Mouse (Mus musculus): ENCODE data around the gene Cdk19. TPM values are rescaled to one million over a fixed set of nuclear protein-coding genes. Genes with fewer than 3 reads are reported as not detected.
"Not testable (repeated sequence)": the region's sequence is repeated elsewhere in the genome, so short reads cannot be mapped to it uniquely, and the experiment has no call there.

Cdk19 gene
- total and polyA plus RNA-seq, 3 experiments = 5.8 to 12.7 (median 8.7) TPM

DNA sequence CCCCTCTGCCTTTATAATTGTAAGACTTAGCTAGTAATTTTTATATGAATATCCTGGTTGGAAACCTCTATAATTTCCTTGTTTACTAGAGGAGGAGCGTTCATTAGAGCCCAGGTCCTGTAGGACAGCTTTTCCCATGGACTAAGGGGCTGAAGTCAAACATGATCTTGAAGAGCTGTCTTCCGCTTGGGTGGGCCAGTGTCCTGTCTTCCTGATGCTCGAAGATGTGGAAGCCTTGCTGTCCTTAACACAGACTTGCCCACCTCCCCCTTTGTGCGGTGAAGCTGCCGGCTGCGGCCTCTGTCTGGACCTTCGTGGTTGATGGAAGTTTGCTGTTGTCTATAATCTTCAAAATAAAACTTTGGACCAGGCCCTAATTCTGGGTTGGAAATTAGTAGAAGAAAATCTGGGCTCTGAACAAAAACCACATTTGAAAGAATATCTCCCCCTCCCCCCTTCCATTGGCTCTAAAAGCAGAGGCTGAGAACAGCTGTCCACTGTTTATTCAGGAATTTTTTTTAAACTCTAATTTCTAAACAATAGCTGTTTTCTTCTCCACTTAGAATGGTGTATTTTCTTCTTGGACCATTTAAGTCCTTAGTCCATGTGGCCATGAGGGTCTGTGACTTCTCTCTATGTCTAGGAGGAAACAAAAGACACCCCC is 184.1 kb downstream of the Cdk19 start:
- DNase-seq = no peak

DNA sequence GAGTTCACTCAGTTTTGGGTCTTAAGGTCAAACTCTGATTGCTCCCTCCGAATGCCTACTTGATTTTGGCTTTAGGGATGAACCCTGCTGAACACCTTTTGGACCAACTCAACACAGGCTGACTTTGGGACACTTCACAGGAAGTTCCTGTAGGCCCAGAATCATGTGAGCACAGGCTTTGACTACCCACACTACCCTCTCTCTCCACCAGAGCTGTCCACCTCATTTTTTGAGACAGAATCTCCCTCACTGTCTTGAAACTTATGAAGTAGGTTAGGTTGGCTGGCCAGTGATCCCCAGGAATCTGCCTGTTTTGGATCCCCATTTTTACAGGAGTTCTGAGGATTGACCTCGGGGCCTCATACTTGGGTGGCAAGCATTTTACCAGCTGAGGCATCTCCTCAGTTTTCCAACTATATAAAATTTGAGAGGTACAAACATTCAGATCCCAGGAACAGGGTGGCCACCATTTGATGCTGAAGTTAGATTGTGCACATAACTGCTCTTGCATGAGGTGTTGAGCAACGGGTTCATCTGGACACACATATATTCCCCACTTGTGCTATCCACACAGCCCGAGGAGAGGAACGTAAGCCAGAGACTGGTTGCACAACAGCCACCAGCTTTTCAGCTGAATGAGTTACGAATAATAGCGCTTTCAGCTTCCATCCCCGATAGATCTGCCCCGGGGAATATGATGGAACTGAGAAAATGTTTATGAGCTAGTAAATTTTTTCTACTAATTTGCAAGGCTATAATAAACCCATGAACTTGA is 184.9 kb downstream of the Cdk19 start:
- DNase-seq = peak; percentile 11

DNA sequence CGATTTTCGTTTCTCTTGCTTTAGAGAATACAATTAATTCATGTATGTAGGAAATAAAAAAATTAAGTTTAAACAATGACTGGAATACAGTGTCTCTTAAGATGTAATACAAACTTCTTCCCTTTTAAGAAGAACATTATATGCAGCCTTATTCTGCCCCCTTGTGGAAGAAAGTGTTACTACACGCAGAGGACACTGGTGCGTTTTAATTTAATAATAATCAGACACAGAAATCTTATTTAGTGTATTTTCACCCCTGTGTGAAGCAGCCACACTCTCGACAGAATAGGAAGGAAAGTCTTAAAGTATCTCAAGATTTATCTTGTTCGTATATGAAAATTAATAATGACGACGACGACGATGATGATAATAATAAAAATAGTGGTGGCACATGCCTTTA is 185.6 kb downstream of the Cdk19 start:
- DNase-seq = peak; percentile 26

DNA sequence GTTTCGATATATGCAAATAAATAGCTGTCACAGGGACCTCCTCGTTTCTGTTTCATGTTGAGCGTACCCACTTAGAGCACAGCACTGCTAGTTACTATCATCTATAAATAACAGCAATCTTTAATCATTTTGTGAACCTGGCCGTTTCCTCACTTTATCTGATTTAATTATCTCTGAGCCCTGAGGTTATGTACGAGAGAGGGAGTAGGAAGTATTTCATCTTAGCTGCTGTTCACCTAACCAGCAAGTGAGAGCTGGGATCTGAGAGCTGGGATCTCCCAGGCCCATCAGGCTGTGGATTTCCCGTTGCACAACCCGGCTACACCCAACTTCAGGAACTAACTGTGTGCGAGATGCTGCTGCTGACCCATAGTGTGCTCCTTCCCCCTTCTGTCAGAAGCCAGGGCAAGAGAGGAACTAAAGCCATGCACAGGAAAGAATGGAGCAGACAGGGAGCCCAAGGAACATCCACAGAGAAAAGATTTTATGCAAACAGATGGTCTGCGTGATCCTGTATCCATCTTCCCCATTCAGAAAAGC is 186.3 kb downstream of the Cdk19 start:
- DNase-seq = no peak

DNA sequence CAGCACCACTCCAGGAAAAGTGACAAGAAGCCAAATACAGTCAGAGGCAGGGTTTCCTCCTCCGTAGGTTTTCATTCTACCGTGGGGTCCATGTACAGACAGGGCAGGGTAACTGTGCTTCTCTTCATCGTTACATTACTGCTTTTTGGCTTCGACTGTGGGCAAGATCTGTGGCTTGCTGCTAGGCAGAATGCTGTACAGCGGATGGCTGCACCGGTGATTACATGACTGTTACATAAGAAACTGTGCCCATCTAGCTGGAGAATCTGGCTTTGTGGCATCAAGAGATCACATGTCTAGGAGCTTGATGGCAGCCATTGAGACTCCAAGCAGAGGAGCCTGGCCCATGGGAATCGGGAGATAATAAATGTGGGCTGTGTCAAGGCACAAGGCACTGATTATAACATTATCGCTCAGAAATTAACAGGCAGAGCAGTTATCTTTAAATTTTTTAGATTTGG is 187.0 kb downstream of the Cdk19 start:
- no peak for DNase-seq

DNA sequence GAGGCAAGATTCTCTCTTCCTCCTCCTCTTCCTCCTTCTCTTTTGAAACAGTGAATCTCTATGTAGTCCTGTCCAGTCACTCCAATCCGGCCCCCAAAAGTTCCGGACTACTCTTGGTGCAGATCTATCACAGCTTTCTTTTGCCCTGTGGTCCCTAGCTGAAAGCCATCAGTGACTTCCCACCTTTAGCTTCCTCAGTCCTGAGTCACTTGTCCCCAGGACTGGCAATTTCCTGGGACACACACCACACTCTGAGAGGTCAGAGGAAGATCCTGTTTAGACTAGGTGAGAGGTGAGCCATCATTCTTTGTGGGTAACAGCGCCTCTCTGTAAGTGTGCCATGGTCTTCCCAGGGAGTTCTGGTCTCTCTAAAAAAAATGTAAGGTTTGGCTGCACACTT is 187.6 kb downstream of the Cdk19 start:
- DNase-seq = no peak

DNA sequence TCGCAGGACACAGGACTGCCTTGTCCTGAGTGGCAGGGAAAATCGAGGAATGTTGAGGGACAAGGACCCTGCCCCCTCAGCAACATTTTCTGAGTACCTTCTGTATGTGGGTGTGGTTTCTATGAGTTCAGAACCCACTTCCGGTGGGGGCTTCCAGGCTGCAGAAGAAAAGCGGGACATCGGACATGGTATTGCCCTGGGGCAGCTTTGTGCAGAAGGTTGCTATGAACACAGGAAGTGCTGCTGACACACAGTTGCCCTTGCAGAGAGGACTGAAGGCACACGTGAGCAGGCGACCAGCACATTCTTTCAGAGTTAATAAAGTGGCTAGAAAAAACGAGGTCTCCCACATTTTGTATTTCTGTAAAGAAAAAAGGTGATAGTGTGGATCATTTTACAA is 188.2 kb downstream of the Cdk19 start:
- peak; percentile 15 for DNase-seq

DNA sequence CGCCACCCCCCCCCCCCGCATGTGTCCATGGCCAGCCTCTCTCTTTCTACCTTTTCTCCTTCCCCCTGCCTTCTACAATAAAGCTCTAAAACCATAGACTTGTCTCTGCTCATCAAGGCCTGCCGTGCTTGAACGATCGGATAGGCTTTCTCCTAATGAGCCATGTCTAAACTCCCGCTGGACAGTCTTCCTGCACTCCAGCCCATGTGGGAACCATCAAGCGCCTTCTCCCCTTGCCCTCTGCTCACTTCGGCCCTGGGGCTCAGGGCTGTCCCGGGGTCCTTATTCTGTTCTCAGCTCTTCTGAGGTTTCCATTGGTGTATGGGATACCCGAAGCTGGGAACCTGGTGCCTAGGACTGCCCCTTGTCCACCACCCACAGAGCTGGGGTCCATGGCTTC is 189.3 kb downstream of the Cdk19 start:
- no peak for DNase-seq

DNA sequence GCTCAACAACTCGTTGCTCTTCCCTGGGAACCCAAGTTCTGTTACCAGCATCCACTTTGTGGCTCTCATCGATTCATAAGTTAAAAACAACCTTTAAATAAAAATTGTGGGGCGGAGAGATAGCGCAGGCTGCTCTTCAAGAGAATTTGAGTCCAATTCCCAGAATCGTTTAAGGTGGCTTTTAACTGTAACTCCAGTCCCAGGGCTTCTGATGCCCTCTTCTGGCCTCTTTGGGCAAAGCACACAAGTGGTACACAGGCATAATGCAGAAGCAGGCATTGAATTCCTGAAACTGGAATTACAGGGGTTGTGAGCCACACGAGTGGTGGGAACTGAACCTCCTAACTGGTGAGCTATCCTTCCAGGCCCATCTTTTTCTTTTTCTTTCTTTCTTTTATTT is 190.3 kb downstream of the Cdk19 start:
- DNase-seq = peak; percentile 18

DNA sequence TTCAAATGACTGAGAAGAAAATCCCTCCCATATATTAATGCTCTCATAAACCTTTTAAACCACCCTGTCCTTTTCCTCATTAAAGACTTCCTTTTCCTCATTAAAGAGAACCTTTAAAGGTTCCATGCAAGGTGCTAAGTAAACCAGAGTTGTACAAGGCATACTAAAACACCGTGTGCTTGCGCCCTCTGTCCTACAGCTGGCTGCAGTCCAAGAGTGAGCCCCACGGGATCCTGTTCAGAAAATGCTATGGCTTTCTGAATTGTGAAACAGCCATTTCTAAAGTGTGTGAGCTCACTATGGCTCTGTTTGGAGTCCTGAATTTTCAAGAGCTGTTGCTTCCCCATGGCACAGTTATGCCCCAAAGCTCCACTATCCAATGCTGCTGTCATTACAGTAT is 191.3 kb downstream of the Cdk19 start:
- DNase-seq = no peak

DNA sequence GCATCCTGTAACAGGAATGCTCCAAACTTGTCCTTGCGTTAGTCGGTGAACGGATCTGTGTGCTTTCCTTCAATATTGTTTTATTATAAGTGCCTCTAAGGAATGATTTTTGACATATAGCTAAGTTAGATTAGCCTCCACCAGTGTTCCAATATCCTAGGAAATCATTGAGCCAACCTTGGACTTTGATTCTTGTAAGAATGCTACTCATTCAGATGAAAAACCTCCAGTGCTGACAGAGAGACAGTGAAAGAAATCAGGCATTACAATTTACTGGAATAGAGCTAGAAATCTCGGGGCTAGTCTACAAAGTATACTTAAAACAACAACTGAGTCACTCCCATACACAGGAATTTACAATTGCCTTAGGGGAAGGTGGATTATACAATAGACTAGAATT is 193.2 kb downstream of the Cdk19 start:
- not testable (repeated sequence) for DNase-seq

Other genes starting within 250 kb of the Cdk19 start
- 10 to 100 TPM; 21.1 to 24.2 TPM for gene Slc16a10, start 197.3 kb upstream of the Cdk19 start, total RNA-seq (2021)
- gene Slc16a10, start 197.3 kb upstream of the Cdk19 start, polyA plus RNA-seq (2012; rRNA removed) = 6.8 and 11.5 TPM in 2 replicates
- 10 to 100 TPM; 23.2 to 27.7 TPM for gene Rpf2, start 92.5 kb upstream of the Cdk19 start, total RNA-seq (2021)
- gene Rpf2, start 92.5 kb upstream of the Cdk19 start, polyA plus RNA-seq (2012; rRNA removed) = 0.61 and 0.97 TPM in 2 replicates
- 10 to 100 TPM; 39.4 to 46.8 TPM for gene Gtf3c6, start 81.5 kb upstream of the Cdk19 start, total RNA-seq (2021)
- gene Gtf3c6, start 81.5 kb upstream of the Cdk19 start, polyA plus RNA-seq (2012; rRNA removed) = 3.6 and 4.0 TPM in 2 replicates
- gene Amd1, start 37.4 kb upstream of the Cdk19 start, total RNA-seq (2021) = 10 to 100 TPM; 39.5 to 47.5 TPM
- gene Amd1, start 37.4 kb upstream of the Cdk19 start, polyA plus RNA-seq (2012; rRNA removed) = 1.8 and 2.0 TPM in 2 replicates
- gene Slc22a16, start 230.8 kb downstream of the Cdk19 start, total RNA-seq (2021) = not detected
- gene Slc22a16, start 230.8 kb downstream of the Cdk19 start, polyA plus RNA-seq (2012; rRNA removed) = not detected in 2 replicates

Measured in adrenal gland, adult 2 months (tissue).